Mouse (Mus musculus) testis, adult 2 months (tissue): ENCODE data around the gene Cdk9.

Experiments used
- CTCF ChIP-seq: fragments of 200-500 bp; IDR thresholded peaks from 2 replicates; pipeline ENCODE4 v1.5.1; 2012; ENCODE audit warnings: low read depth, mild to moderate bottlenecking, inconsistent platforms, low read length, moderate library complexity; ENCODE audit not compliant: control insufficient read depth, insufficient read depth, insufficient replicate concordance
- POLR2A ChIP-seq: fragments of 200-500 bp; IDR thresholded peaks from 2 replicates; pipeline ENCODE4 v1.6.1; 2012; ENCODE audit warnings: low read depth, mild to moderate bottlenecking, inconsistent platforms, low read length, moderate library complexity; ENCODE audit not compliant: control insufficient read depth

DNA sequence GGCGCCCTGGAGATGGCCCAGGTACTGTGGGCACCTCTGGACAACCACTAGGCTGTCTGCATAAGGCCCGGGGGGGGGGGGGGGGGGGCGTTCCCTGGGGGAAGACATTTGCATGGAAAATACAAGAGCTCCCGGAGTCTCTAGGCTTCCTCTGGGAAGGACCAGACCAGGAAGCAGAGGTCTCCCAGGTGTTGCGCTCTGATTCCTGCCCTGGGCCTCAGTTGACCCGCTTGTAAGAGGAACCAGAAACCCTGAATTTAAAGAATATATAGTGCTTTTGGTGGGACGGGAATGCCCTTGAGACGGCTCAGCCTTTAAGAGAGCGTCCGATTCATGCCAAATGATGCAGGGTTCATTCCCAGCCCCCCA lies 38.8 kb upstream of the Cdk9 start:
- TF ChIP-seq CTCF (no peak), POLR2A (no peak)
